Mouse (Mus musculus) kidney, embryonic 16.5 days (tissue): ENCODE results near the gene Gm5930. TPM values are rescaled to one million over a fixed set of nuclear protein-coding genes. Genes with fewer than 3 reads are reported as not detected.
"Not testable (repeated sequence)": the region's sequence is repeated elsewhere in the genome, so short reads cannot be mapped to it uniquely, and the experiment has no call there.

ENCODE experiments used
- ATAC-seq: fragments of 200-750 bp; cut with Nextera tagmentation; 2 replicates; pipeline ENCODE4 v1.8.0; 2017; ENCODE audit warnings: moderate TSS enrichment; ENCODE audit not compliant: low FRiP score, low TSS enrichment
- H3K27ac ChIP-seq: fragments of 300-500 bp; sonication (generic); 2 replicates; pipeline ENCODE4 v1.5.1; 2014; ENCODE audit warnings: low read length
- H3K27me3 ChIP-seq: fragments of 300-500 bp; sonication (generic); 2 replicates; pipeline ENCODE4 v1.6.1; 2014; ENCODE audit warnings: low read length, control low read depth, mixed read lengths; ENCODE audit not compliant: insufficient read depth
- H3K36me3 ChIP-seq: fragments of 300-500 bp; sonication (generic); 2 replicates; pipeline ENCODE4 v1.6.1; 2014; ENCODE audit warnings: low read length, control low read depth, mixed read lengths; ENCODE audit not compliant: insufficient read depth
- H3K4me1 ChIP-seq: fragments of 300-500 bp; sonication (generic); 2 replicates; pipeline ENCODE4 v1.6.1; 2014; ENCODE audit warnings: low read length, control low read depth, mixed read lengths; ENCODE audit not compliant: insufficient read depth
- H3K4me2 ChIP-seq: fragments of 300-500 bp; sonication (generic); replicated peaks from 2 replicates; pipeline ENCODE4 v1.6.1; 2014; ENCODE audit warnings: low read depth, low read length
- H3K4me3 ChIP-seq: fragments of 300-500 bp; sonication (generic); 2 replicates; pipeline ENCODE4 v1.5.1; 2014; ENCODE audit warnings: mild to moderate bottlenecking, low read length
- H3K9ac ChIP-seq: fragments of 300-500 bp; sonication (generic); replicated peaks from 2 replicates; pipeline ENCODE4 v1.6.1; 2014; ENCODE audit warnings: low read length
- H3K9me3 ChIP-seq: fragments of 300-500 bp; sonication (generic); 2 replicates; pipeline ENCODE4 v1.6.1; 2016; ENCODE audit warnings: low read length, control low read depth
- WGBS: fragments of 180-500 bp; shearing (Covaris S2); extraction: QIAGEN DNeasy Blood & Tissue Kit; methylation state at CpG from one replicate; pipeline ENCODE4 v1.1.7; 2014; 5-methylcytosine and 5-hydroxymethylcytosine counted together
- polyA plus RNA-seq: library from polyadenylated mRNA; unstranded; fragments of >200 nt; fragmentation: Nextera tagmentation; extraction: Ambion mirVana; gene quantifications from 2 replicates; pipeline ENCODE4 v1.2.1, GENCODE M21; 2015

Gene Gm5930
- not detected in 2 replicates for polyA plus RNA-seq

GRCm38 (mm10) chr14:44338484-44338883 is at the start of gene Gm5930:
TSS of gene Gm5930 (minus strand) at chr14:44338584.
- not testable (repeated sequence) for ATAC-seq, H3K27ac ChIP-seq, H3K4me1 ChIP-seq, H3K9me3 ChIP-seq, H3K4me2 ChIP-seq, H3K36me3 ChIP-seq, H3K9ac ChIP-seq, H3K27me3 ChIP-seq, H3K4me3 ChIP-seq
- WGBS = no CpG with 5 or more reads among the region's 2 CpGs

- not testable (repeated sequence) for H3K4me3 ChIP-seq, ATAC-seq, H3K36me3 ChIP-seq, H3K4me1 ChIP-seq, H3K27ac ChIP-seq, H3K4me2 ChIP-seq, H3K9me3 ChIP-seq, H3K27me3 ChIP-seq, H3K9ac ChIP-seq
- WGBS = 80% methylated on average over 3 of the region's 4 CpGs
Measured at GRCm38 (mm10) chr14:44384233-44384632, 45.8 kb upstream of the Gm5930 start.

- not testable (repeated sequence) for H3K27me3 ChIP-seq, H3K27ac ChIP-seq, ATAC-seq, H3K36me3 ChIP-seq, H3K4me3 ChIP-seq, H3K9ac ChIP-seq, H3K9me3 ChIP-seq, H3K4me1 ChIP-seq, H3K4me2 ChIP-seq
- WGBS = 88% methylated on average over 4 of the region's 4 CpGs
Measured at GRCm38 (mm10) chr14:44365057-44365456, 26.7 kb upstream of the Gm5930 start, which contains the start of gene Gm8229. TSS of gene Gm8229 (plus strand) at chr14:44365357.

- H3K27me3 ChIP-seq, H3K9ac ChIP-seq, H3K36me3 ChIP-seq, H3K9me3 ChIP-seq, ATAC-seq, H3K27ac ChIP-seq, H3K4me2 ChIP-seq, H3K4me3 ChIP-seq, H3K4me1 ChIP-seq: not testable (repeated sequence)
Measured at GRCm38 (mm10) chr14:44362301-44362700, 23.9 kb upstream of the Gm5930 start.

GRCm38 (mm10) chr14:44361416-44361815 is 23.0 kb upstream of the Gm5930 start:
- 4% methylated on average over 1 of the region's 2 CpGs for WGBS
- H3K4me1 ChIP-seq, ATAC-seq: not testable (repeated sequence)

GRCm38 (mm10) chr14:44312049-44312448 is 26.3 kb downstream of the Gm5930 start:
- not testable (repeated sequence) for H3K36me3 ChIP-seq, H3K4me3 ChIP-seq, ATAC-seq, H3K9me3 ChIP-seq, H3K4me2 ChIP-seq, H3K9ac ChIP-seq, H3K4me1 ChIP-seq, H3K27me3 ChIP-seq, H3K27ac ChIP-seq
- WGBS = 75% methylated on average over 3 of the region's 4 CpGs

More at GRCm38 (mm10) chr14:44361416-44361815, 23.0 kb upstream of the Gm5930 start:
- H3K27ac ChIP-seq, H3K9ac ChIP-seq, H3K9me3 ChIP-seq, H3K4me2 ChIP-seq, H3K4me3 ChIP-seq, H3K36me3 ChIP-seq, H3K27me3 ChIP-seq: not testable (repeated sequence)

- H3K27ac ChIP-seq, H3K9me3 ChIP-seq, H3K27me3 ChIP-seq, H3K4me1 ChIP-seq, ATAC-seq, H3K9ac ChIP-seq, H3K4me2 ChIP-seq, H3K4me3 ChIP-seq, H3K36me3 ChIP-seq: not testable (repeated sequence)
- WGBS = 88% methylated on average over 2 of the region's 2 CpGs
Measured at GRCm38 (mm10) chr14:44285280-44285679, 53.1 kb downstream of the Gm5930 start, which contains the start of gene Gm8220. TSS of gene Gm8220 (plus strand) at chr14:44285580.

Other genes with a start within 250 kb of the Gm5930 start
- gene Ear2, start 235.9 kb downstream of the Gm5930 start, polyA plus RNA-seq = 0.46 TPM in 1 of 2 replicates, not detected in the other
- not detected in 2 replicates for gene Gm3327, start 214.7 kb downstream of the Gm5930 start, polyA plus RNA-seq
- gene Gm8212, start 140.9 kb downstream of the Gm5930 start, polyA plus RNA-seq = not detected in 2 replicates
- gene 4930503E14Rik, start 125.3 kb downstream of the Gm5930 start, polyA plus RNA-seq = not detected in 2 replicates
- gene Gm8220, start 53.0 kb downstream of the Gm5930 start, polyA plus RNA-seq = not detected in 2 replicates
- gene Gm8229, start 26.8 kb upstream of the Gm5930 start, polyA plus RNA-seq = not detected in 2 replicates
- gene Gm3371, start 72.1 kb upstream of the Gm5930 start, polyA plus RNA-seq = not detected in 2 replicates
- not detected in 2 replicates for gene Gm8232, start 95.1 kb upstream of the Gm5930 start, polyA plus RNA-seq
- gene BC061237, start 153.9 kb upstream of the Gm5930 start, polyA plus RNA-seq = not detected in 2 replicates
- gene Gm17093, start 179.7 kb upstream of the Gm5930 start, polyA plus RNA-seq = not detected in 2 replicates
- gene Gm8247, start 244.6 kb upstream of the Gm5930 start, polyA plus RNA-seq = not detected in 2 replicates